Comparison of ENCODE assay signal across 9 mouse cellular contexts in the genomic region with DNA sequence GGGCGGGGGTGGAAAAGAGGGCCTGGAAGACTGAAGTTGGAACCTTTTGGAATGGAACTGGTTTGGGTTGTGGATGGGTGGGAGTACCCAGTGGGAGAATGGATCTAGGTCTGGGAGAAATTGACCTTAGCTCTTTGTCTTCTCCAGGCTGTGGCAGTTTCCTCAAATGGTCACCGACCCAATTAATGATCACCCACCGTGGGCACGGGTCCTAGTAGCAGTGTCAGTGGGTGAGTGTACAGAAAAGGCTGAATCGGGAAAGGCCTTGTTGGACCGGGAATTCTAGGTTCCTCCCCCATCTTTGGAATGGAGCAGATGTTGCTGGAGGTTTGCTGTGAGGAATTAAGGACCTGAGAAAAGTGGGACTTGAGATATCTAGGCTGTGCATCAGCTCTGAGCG. TPM values are rescaled to one million over a fixed set of nuclear protein-coding genes. Genes with fewer than 3 reads are reported as not detected.
DNase-seq lines count a peak whose midpoint lies in the region; ATAC-seq and TF ChIP-seq lines count a peak whose summit lies in the region.
"Had no signal": no experiment of that assay in that cellular context is flagged by ENCODE, and none has a peak within 500 bp of the region (broad histone marks: within the 10 kb centered on the region; RNA-seq: fewer than 3 reads in every experiment).

No protein-coding gene starts in this region.

- H3K36me3 ChIP-seq in heart, embryonic 13.5 days, result peaks cover 32% of the 10 kb centered on the region
- peaks cover 27% of the 10 kb centered on the region for H3K36me3 ChIP-seq in E14TG2a.4 (ENCODE audit: insufficient read depth, low read length)
- peaks cover 8% of the 10 kb centered on the region; the same call in 1 of the 2 replicates for H3K36me3 ChIP-seq in forebrain, embryonic 14.5 days (ENCODE audit: control insufficient read depth, insufficient read depth, low read length)
- peaks cover 33% of the 10 kb centered on the region for H3K36me3 ChIP-seq in liver, embryonic 13.5 days

- peak overlapping the region; percentile 87 for H3K9ac ChIP-seq in heart, embryonic 13.5 days
- peak overlapping the region; percentile 46 for H3K9ac ChIP-seq in forebrain, embryonic 14.5 days (ENCODE audit: low read length)
- H3K9ac ChIP-seq in liver, embryonic 13.5 days, result peak overlapping the region; percentile 79

- peaks cover 4% of the 10 kb centered on the region; the same call in 1 of the 2 replicates for H3K9me3 ChIP-seq in heart, embryonic 13.5 days
- H3K9me3 ChIP-seq in E14TG2a.4 (ENCODE audit: low read length), result no peaks in the 10 kb centered on the region
- no peaks in the 10 kb centered on the region for H3K9me3 ChIP-seq in forebrain, embryonic 14.5 days (replicated peaks; ENCODE audit: control insufficient read depth, low read length)
- H3K9me3 ChIP-seq in liver, embryonic 13.5 days (replicated peaks), result no peaks in the 10 kb centered on the region

- intact Hi-C loops in heart, postnatal 25 days (cut with DNase I), result no loop called here

- peak overlapping the region; percentile 63 for H3K4me3 ChIP-seq in heart, embryonic 13.5 days
- peak overlapping the region; percentile 79 for H3K4me3 ChIP-seq in E14TG2a.4 (replicated peaks; ENCODE audit: low read length)
- 0 out of 2 replicates have a peak overlapping the region, but pooled peaks have one; percentile 8 for H3K4me3 ChIP-seq in forebrain, embryonic 14.5 days (ENCODE audit: low read depth, low read length)
- peak overlapping the region; percentile 66 for H3K4me3 ChIP-seq in liver, embryonic 13.5 days (replicated peaks)

- no peaks in the 10 kb centered on the region for H3K27me3 ChIP-seq in heart, embryonic 13.5 days (replicated peaks)
- peaks cover 20% of the 10 kb centered on the region for H3K27me3 ChIP-seq in E14TG2a.4 (ENCODE audit: insufficient read depth, low read length)
- H3K27me3 ChIP-seq in forebrain, embryonic 14.5 days (replicated peaks; ENCODE audit: control insufficient read depth, insufficient read depth, low read length), result no peaks in the 10 kb centered on the region
- no peaks in the 10 kb centered on the region for H3K27me3 ChIP-seq in liver, embryonic 13.5 days

- DNase-seq in heart, postnatal 25 days (ENCODE audit: low spot score), result no peak
- no peak for DNase-seq in forebrain, embryonic 14.5 days (ENCODE audit: low spot score)
- DNase-seq in liver, embryonic 13.5 days, result no peak
- no peak for DNase-seq in right cerebral cortex, postnatal 4 days
- no peak for DNase-seq in frontal cortex, postnatal 25 days (ENCODE audit: low spot score in 2 of 2)

- TF ChIP-seq CTCF in E14TG2a.4 (conservative IDR thresholded peaks at IDR 0.05; ENCODE audit: low read length), result no peak

- H3K27ac ChIP-seq in heart, embryonic 13.5 days (replicated peaks), result no peak overlapping the region
- H3K27ac ChIP-seq in forebrain, embryonic 14.5 days (ENCODE audit: low read depth, low read length), result no peak overlapping the region
- peak overlapping the region; percentile 44; the same call in 1 of the 2 replicates for H3K27ac ChIP-seq in liver, embryonic 13.5 days

- H3K4me2 ChIP-seq in heart, embryonic 13.5 days, result peak overlapping the region; percentile 95
- H3K4me2 ChIP-seq in forebrain, embryonic 14.5 days (ENCODE audit: low read length), result peak overlapping the region; percentile 46
- peak overlapping the region; percentile 96 for H3K4me2 ChIP-seq in liver, embryonic 13.5 days

- peaks cover 26% of the 10 kb centered on the region for H3K4me1 ChIP-seq in heart, embryonic 13.5 days
- peaks cover 46% of the 10 kb centered on the region for H3K4me1 ChIP-seq in E14TG2a.4 (replicated peaks; ENCODE audit: low read depth, low read length)
- H3K4me1 ChIP-seq in forebrain, embryonic 14.5 days (ENCODE audit: control insufficient read depth, insufficient read depth, low read length), result no peaks in the 10 kb centered on the region
- H3K4me1 ChIP-seq in liver, embryonic 13.5 days (replicated peaks), result peaks cover 75% of the 10 kb centered on the region

- no peak for ATAC-seq in heart, embryonic 13.5 days (ENCODE audit: extremely low read depth, insufficient number of reproducible peaks, low FRiP score, low TSS enrichment)
- no peak for ATAC-seq in forebrain, embryonic 14.5 days
- peak; percentile 4; the same call in 1 of the 2 replicates for ATAC-seq in liver, embryonic 13.5 days (ENCODE audit: low read depth)
- no peak for ATAC-seq in CD4-positive, CD25-positive, alpha-beta regulatory T cell, adult 4 months

- 60% methylated on average over 7 of the region's 7 CpGs for WGBS in heart, embryonic 13.5 days
- WGBS in forebrain, embryonic 14.5 days, result 68% methylated on average over 7 of the region's 7 CpGs
- WGBS in liver, embryonic 13.5 days (ENCODE audit: insufficient replicate concordance), result 53% methylated on average over 7 of the region's 7 CpGs

RNA-seq across cellular contexts. Expression of a gene that starts 6.9 kb away (rescaled TPM):
- 11.4 and 13.5 TPM in 2 replicates for polyA plus RNA-seq in heart, embryonic 13.5 days (2015; fragmentation: Nextera tagmentation; extraction: Ambion mirVana)
- 1 to 10 TPM; 7.9 to 8.1 TPM for total RNA-seq in heart, postnatal 25 days (2021)
- 0.94 and 1.3 TPM in 2 replicates for polyA plus RNA-seq in forebrain, embryonic 14.5 days (2014; fragmentation: Nextera tagmentation; extraction: Ambion mirVana)
- 18.7 and 18.8 TPM in 2 replicates for polyA plus RNA-seq in liver, embryonic 13.5 days (2015; fragmentation: Nextera tagmentation; extraction: Ambion mirVana)
- polyA plus RNA-seq in CD4-positive, CD25-positive, alpha-beta regulatory T cell, adult 4 months (2017; shearing (Covaris generic)), result 1 to 10 TPM; 8.8 to 9.0 TPM

RNA-seq across cellular contexts. Expression of a gene that starts 13.9 kb away (rescaled TPM):
- 3.7 and 3.8 TPM in 2 replicates for polyA plus RNA-seq in heart, embryonic 13.5 days (2015; fragmentation: Nextera tagmentation; extraction: Ambion mirVana)
- total RNA-seq in heart, postnatal 25 days (2021), result 1 to 10 TPM; 7.7 to 9.1 TPM
- polyA plus RNA-seq in forebrain, embryonic 14.5 days (2014; fragmentation: Nextera tagmentation; extraction: Ambion mirVana), result 4.9 and 6.9 TPM in 2 replicates
- 18.5 and 21.3 TPM in 2 replicates for polyA plus RNA-seq in liver, embryonic 13.5 days (2015; fragmentation: Nextera tagmentation; extraction: Ambion mirVana)
- polyA plus RNA-seq in CD4-positive, CD25-positive, alpha-beta regulatory T cell, adult 4 months (2017; shearing (Covaris generic)), result 1 to 10 TPM; 6.3 to 9.9 TPM

RNA-seq across cellular contexts. Expression of a gene that starts 18.2 kb away (rescaled TPM):
- polyA plus RNA-seq in heart, embryonic 13.5 days (2015; fragmentation: Nextera tagmentation; extraction: Ambion mirVana), result 31.6 and 32.1 TPM in 2 replicates
- total RNA-seq in heart, postnatal 25 days (2021), result 10 to 100 TPM; 78.7 to 89.4 TPM
- polyA plus RNA-seq in forebrain, embryonic 14.5 days (2014; fragmentation: Nextera tagmentation; extraction: Ambion mirVana), result 67.0 and 73.1 TPM in 2 replicates
- polyA plus RNA-seq in liver, embryonic 13.5 days (2015; fragmentation: Nextera tagmentation; extraction: Ambion mirVana), result 28.2 and 31.5 TPM in 2 replicates
- 10 to 100 TPM; 37.0 to 42.3 TPM for polyA plus RNA-seq in CD4-positive, CD25-positive, alpha-beta regulatory T cell, adult 4 months (2017; shearing (Covaris generic))

RNA-seq across cellular contexts. Expression of a gene that starts 29.0 kb away (rescaled TPM):
- polyA plus RNA-seq in heart, embryonic 13.5 days (2015; fragmentation: Nextera tagmentation; extraction: Ambion mirVana), result 1.5 and 14.5 TPM in 2 replicates
- total RNA-seq in heart, postnatal 25 days (2021), result not detected
- polyA plus RNA-seq in forebrain, embryonic 14.5 days (2014; fragmentation: Nextera tagmentation; extraction: Ambion mirVana), result not detected in 2 replicates
- 372 and 430 TPM in 2 replicates for polyA plus RNA-seq in liver, embryonic 13.5 days (2015; fragmentation: Nextera tagmentation; extraction: Ambion mirVana)
- polyA plus RNA-seq in CD4-positive, CD25-positive, alpha-beta regulatory T cell, adult 4 months (2017; shearing (Covaris generic)), result under 1 TPM in 1 of 2 experiments, not detected in 1; 0.32 TPM

RNA-seq across cellular contexts. Expression of a gene that starts 41.5 kb away (rescaled TPM):
- 3.4 TPM in 2 replicates for polyA plus RNA-seq in heart, embryonic 13.5 days (2015; fragmentation: Nextera tagmentation; extraction: Ambion mirVana)
- total RNA-seq in heart, postnatal 25 days (2021), result 10 to 100 TPM; 47.4 to 47.8 TPM
- polyA plus RNA-seq in forebrain, embryonic 14.5 days (2014; fragmentation: Nextera tagmentation; extraction: Ambion mirVana), result 0.77 and 0.86 TPM in 2 replicates
- polyA plus RNA-seq in liver, embryonic 13.5 days (2015; fragmentation: Nextera tagmentation; extraction: Ambion mirVana), result 1.4 and 1.6 TPM in 2 replicates
- under 1 TPM in 1 of 2 experiments, not detected in 1; 0.56 TPM for polyA plus RNA-seq in CD4-positive, CD25-positive, alpha-beta regulatory T cell, adult 4 months (2017; shearing (Covaris generic))
- total RNA-seq: neutrophil, adult 5-6 weeks had no signal

Comparison
In these comparisons a context has a peak if more than half of its experiments do, and no peak if none do; other contexts are left out.
1. H3K4me2 ChIP-seq: peak in every context shown above with its lines; median percentile 96 in liver, embryonic 13.5 days; 95 in heart, embryonic 13.5 days; 46 in forebrain, embryonic 14.5 days.
2. H3K4me3 ChIP-seq: peak in every context shown above with its lines; median percentile 79 in E14TG2a.4; 66 in liver, embryonic 13.5 days; 63 in heart, embryonic 13.5 days; 8 in forebrain, embryonic 14.5 days.